Mouse (Mus musculus): ENCODE measurements at regions not wholly inside any gene's neighbourhood (a gene's known extent, or its start where the extent isn't known, plus 50 kb on each side); places are given as distances from the start of the nearest gene placed in this dataset.

DNA sequence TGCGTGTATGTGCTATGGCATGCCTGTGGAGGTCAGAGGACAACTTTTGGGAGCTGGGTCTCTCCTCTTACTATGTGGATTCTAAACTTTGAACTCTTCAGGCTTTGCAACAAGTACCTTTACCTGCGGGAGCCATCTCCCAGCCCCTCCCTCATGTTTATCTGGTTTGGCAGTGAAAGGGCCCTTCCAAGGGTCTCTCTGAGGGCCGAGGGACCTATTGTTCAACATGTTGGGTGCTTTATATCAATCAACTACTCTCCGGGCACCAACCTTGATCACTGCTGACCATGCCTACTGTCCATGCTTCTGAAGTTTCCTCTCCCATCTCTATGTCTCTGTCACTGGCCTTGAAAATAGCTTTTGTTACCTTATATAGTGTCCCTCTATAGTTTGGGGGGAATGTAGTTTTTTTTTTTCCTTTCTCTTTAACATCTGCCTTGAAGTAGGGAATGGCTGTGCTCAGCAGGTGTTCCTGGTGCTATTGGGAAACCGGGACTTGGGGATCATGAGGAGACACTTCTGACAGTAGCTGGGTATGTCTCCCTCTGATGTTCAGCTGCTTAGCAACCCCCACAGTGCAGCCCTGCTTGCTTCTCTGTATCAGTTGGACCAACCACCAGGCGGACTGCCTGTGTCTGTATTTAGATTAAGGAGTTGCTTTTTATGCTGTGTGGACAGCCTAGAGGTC is 120.2 kb upstream of the Fstl4 start:
- no peak for TF ChIP-seq CTCF (IDR thresholded peaks at IDR 0.05; ENCODE audit: borderline replicate concordance, extremely low read depth, insufficient read depth, insufficient read length)
- TF ChIP-seq POLR2A (IDR thresholded peaks at IDR 0.05; ENCODE audit: borderline replicate concordance, extremely low read depth, insufficient read depth, insufficient read length, poor library complexity, severe bottlenecking): no peak
